Mouse (Mus musculus): Measurements from ENCODE around the gene Itpkb.

DNA sequence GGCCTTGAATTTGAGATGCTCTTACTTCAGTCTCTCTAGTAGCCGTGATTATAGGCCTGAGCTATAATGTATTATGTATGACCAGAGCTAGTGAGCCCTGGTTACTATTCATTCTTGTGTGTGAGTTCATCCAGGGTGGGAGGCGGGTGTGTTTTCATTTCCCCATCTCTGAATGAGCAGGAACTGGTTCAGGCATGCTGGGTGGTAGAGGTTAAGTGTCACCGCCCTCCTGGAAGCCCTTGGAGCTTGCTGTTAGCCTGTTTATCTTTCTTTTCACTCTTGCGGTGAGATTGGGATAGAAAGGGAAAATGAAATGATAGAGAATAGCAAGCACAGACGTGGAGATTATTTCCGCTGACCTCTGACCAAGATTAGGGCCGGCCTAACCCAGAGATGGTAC, 12.7 kb downstream of the Itpkb start:
- no peak for TF ChIP-seq TAL1 (IDR thresholded peaks at IDR 0.05; ENCODE audit: low read length)
- TF ChIP-seq GATA1 (IDR thresholded peaks at IDR 0.05; ENCODE audit: low read length) = no peak
